In genomic region chr7:100855795-100856573, GRCm38 (mm10) we compare ENCODE assay signal across 8 mouse cellular contexts. TPM values are rescaled to one million over a fixed set of nuclear protein-coding genes. Genes with fewer than 3 reads are reported as not detected.
DNase-seq lines count a peak whose midpoint lies in the region; ATAC-seq and TF ChIP-seq lines count a peak whose summit lies in the region.

No protein-coding gene starts in this region.

- no peaks in the 10 kb centered on the region for H3K36me3 ChIP-seq in heart, embryonic 15.5 days
- H3K36me3 ChIP-seq in liver, embryonic 15.5 days (replicated peaks): peaks cover 80% of the 10 kb centered on the region
- H3K36me3 ChIP-seq in spleen, adult 2 months (ENCODE audit: control insufficient read depth, insufficient read depth, low read length): 0 out of 2 replicates have a peak, but pooled peaks cover 3% of the 10 kb centered on the region
- no peaks in the 10 kb centered on the region for H3K36me3 ChIP-seq in midbrain, embryonic 10.5 days

- peak; percentile 49; the same call in 1 of the 2 replicates for TF ChIP-seq POLR2A in spleen, adult 2 months (IDR thresholded peaks at IDR 0.05; ENCODE audit: low read depth, low read length)

- H3K27ac ChIP-seq in heart, embryonic 15.5 days: peak overlapping the region; percentile 38; the same call in 1 of the 2 replicates
- H3K27ac ChIP-seq in liver, embryonic 15.5 days (replicated peaks): peak overlapping the region; percentile 77
- peak overlapping the region; percentile 96 for H3K27ac ChIP-seq in spleen, adult 2 months (ENCODE audit: insufficient read depth, low read length)
- no peak overlapping the region; the same call in 1 of the 2 replicates for H3K27ac ChIP-seq in midbrain, embryonic 10.5 days (replicated peaks)

- H3K4me1 ChIP-seq in heart, embryonic 15.5 days (replicated peaks): peaks cover 69% of the 10 kb centered on the region
- H3K4me1 ChIP-seq in liver, embryonic 15.5 days (replicated peaks): peaks cover 99% of the 10 kb centered on the region
- peaks cover 61% of the 10 kb centered on the region; the same call in 1 of the 2 replicates for H3K4me1 ChIP-seq in spleen, adult 2 months (ENCODE audit: control insufficient read depth, insufficient read depth, insufficient read length)
- peaks cover 34% of the 10 kb centered on the region for H3K4me1 ChIP-seq in midbrain, embryonic 10.5 days

- DNase-seq in kidney, adult 9 months: peak; percentile 26
- DNase-seq in kidney, adult 8-10 months: no peak
- peak; percentile 83 to 87 for DNase-seq in spleen, adult 2 months (ENCODE audit: low read depth in 1 of 2, low spot score in 2 of 2)
- DNase-seq in cerebellum, postnatal 36 days: no peak
- DNase-seq in embryo, embryonic 10 days (ENCODE audit: low spot score): no peak
- DNase-seq in midbrain, embryonic 10.5 days (ENCODE audit: low spot score): no peak

- no peak overlapping the region for H3K9ac ChIP-seq in heart, embryonic 15.5 days
- H3K9ac ChIP-seq in liver, embryonic 15.5 days: no peak overlapping the region

- H3K27me3 ChIP-seq in heart, embryonic 15.5 days: no peaks in the 10 kb centered on the region
- no peaks in the 10 kb centered on the region for H3K27me3 ChIP-seq in liver, embryonic 15.5 days
- no peaks in the 10 kb centered on the region for H3K27me3 ChIP-seq in spleen, adult 2 months (ENCODE audit: control insufficient read depth, insufficient read depth, low read length)
- H3K27me3 ChIP-seq in midbrain, embryonic 10.5 days (ENCODE audit: low read depth, poor library complexity, severe bottlenecking): no peaks in the 10 kb centered on the region

- H3K9me3 ChIP-seq in heart, embryonic 15.5 days (replicated peaks): no peaks in the 10 kb centered on the region
- H3K9me3 ChIP-seq in liver, embryonic 15.5 days (replicated peaks): no peaks in the 10 kb centered on the region
- H3K9me3 ChIP-seq in midbrain, embryonic 10.5 days (replicated peaks): no peaks in the 10 kb centered on the region

- peak overlapping the region; percentile 2; the same call in 1 of the 2 replicates for H3K4me2 ChIP-seq in heart, embryonic 15.5 days
- H3K4me2 ChIP-seq in liver, embryonic 15.5 days: peak overlapping the region; percentile 41

- no peak for TF ChIP-seq CTCF in spleen, adult 2 months (IDR thresholded peaks at IDR 0.05; ENCODE audit: extremely low read depth, insufficient read depth, insufficient read length, insufficient replicate concordance)

- H3K4me3 ChIP-seq in heart, embryonic 15.5 days: 0 out of 2 replicates have a peak overlapping the region, but pooled peaks have one; percentile 2
- H3K4me3 ChIP-seq in liver, embryonic 15.5 days (replicated peaks): peak overlapping the region; percentile 17
- H3K4me3 ChIP-seq in spleen, adult 2 months (ENCODE audit: extremely low read depth, insufficient read depth, insufficient read length): peak overlapping the region; percentile 38
- no peak overlapping the region for H3K4me3 ChIP-seq in midbrain, embryonic 10.5 days

- WGBS in heart, embryonic 15.5 days: 49% methylated on average over 5 of the region's 5 CpGs
- 20% methylated on average over 5 of the region's 5 CpGs for WGBS in liver, embryonic 15.5 days (ENCODE audit: insufficient replicate concordance)
- WGBS in spleen, adult 2 months: 7% methylated on average over 5 of the region's 5 CpGs
- 71% methylated on average over 5 of the region's 5 CpGs for WGBS in midbrain, embryonic 10.5 days

- ATAC-seq in heart, embryonic 15.5 days (replicated peaks; ENCODE audit: insufficient number of reproducible peaks, insufficient read depth, low FRiP score, low read depth): peak; percentile 23; the same call in 1 of the 2 replicates
- ATAC-seq in liver, embryonic 15.5 days (ENCODE audit: insufficient read depth): peak; percentile 17; the same call in 1 of the 2 replicates

RNA-seq across cellular contexts. Expression of gene Relt, which starts 7.3 kb away (rescaled TPM):
- 2.5 and 4.9 TPM in 2 replicates for polyA plus RNA-seq in heart, embryonic 15.5 days (2015; fragmentation: Nextera tagmentation; extraction: Ambion mirVana)
- polyA plus RNA-seq in liver, embryonic 15.5 days (2015; fragmentation: Nextera tagmentation; extraction: Ambion mirVana): 17.4 and 21.4 TPM in 2 replicates
- polyA plus RNA-seq in spleen, adult 2 months (2012; rRNA removed): 79.2 and 97.8 TPM in 2 replicates
- 4.3 and 5.2 TPM in 2 replicates for polyA plus RNA-seq in midbrain, embryonic 10.5 days (2016; fragmentation: Nextera tagmentation; extraction: Ambion mirVana)

Comparison
In these comparisons a context has a peak if more than half of its experiments do, and no peak if none do; other contexts are left out.
1. DNase-seq: peak in kidney, adult 9 months (single experiment) and spleen, adult 2 months (2 of 2); none in kidney, adult 8-10 months (0 of 2), cerebellum, postnatal 36 days (0 of 2), embryo, embryonic 10 days (single experiment) and midbrain, embryonic 10.5 days (single experiment).